Mouse (Mus musculus) myocyte (in vitro differentiated cells): Measurements from ENCODE around the gene Clp1. TPM values are rescaled to one million over a fixed set of nuclear protein-coding genes. Genes with fewer than 3 reads are reported as not detected.

Source experiments
- H3K27me3 ChIP-seq: one replicate; pipeline ENCODE4 v1.6.1; 2011; ENCODE audit not compliant: control insufficient read depth, insufficient read depth, insufficient read length
- H3K36me3 ChIP-seq: one replicate; pipeline ENCODE4 v1.6.1; 2011; ENCODE audit not compliant: control insufficient read depth, insufficient read depth
- H3K4me2 ChIP-seq: one replicate; pipeline ENCODE4 v1.6.1; 2011; ENCODE audit warnings: low read depth, control low read depth
- H3K4me3 ChIP-seq: one replicate; pipeline ENCODE4 v1.5.1; 2011; ENCODE audit warnings: mild to moderate bottlenecking, control low read depth, moderate library complexity
- H3K79me2 ChIP-seq: one replicate; pipeline ENCODE4 v1.6.1; 2011; ENCODE audit not compliant: control insufficient read depth, insufficient read depth
- H3ac ChIP-seq: one replicate; pipeline ENCODE4 v1.6.1; 2011; ENCODE audit not compliant: control insufficient read depth, insufficient read length
- CEBPB ChIP-seq: IDR thresholded peaks from 2 replicates; pipeline ENCODE4 v1.6.1; 2011; ENCODE audit warnings: mild to moderate bottlenecking, moderate library complexity; ENCODE audit not compliant: poor library complexity, insufficient read depth, severe bottlenecking
- E2F4 ChIP-seq: IDR thresholded peaks from one replicate; pipeline ENCODE4 v1.6.1; 2011; ENCODE audit warnings: mild to moderate bottlenecking, control low read depth, moderate library complexity; ENCODE audit not compliant: insufficient read depth
- MAX ChIP-seq: IDR thresholded peaks from one replicate; pipeline ENCODE4 v1.6.1; 2011; ENCODE audit warnings: low read depth, mild to moderate bottlenecking, control low read depth
- MYOD1 ChIP-seq, 3 experiments: IDR thresholded peaks; one replicate each; pipeline ENCODE4 v1.6.1; 2011; ENCODE audit warnings: control low read depth in 2 of 3, low read depth in 2 of 3, mild to moderate bottlenecking in 2 of 3, moderate library complexity in 1 of 3; ENCODE audit not compliant: insufficient read length in 2 of 3, control insufficient read depth in 1 of 3
- MYOG ChIP-seq, 3 experiments: IDR thresholded peaks; one replicate each; pipeline ENCODE4 v1.6.1; 2011; ENCODE audit warnings: control low read depth in 2 of 3, low read depth in 2 of 3, mild to moderate bottlenecking in 2 of 3; ENCODE audit not compliant: insufficient read length in 2 of 3, control insufficient read depth in 1 of 3, insufficient read depth in 1 of 3
- POLR2A ChIP-seq: IDR thresholded peaks from one replicate; pipeline ENCODE4 v1.6.1; 2011; ENCODE audit warnings: low read depth, mild to moderate bottlenecking, control low read depth, moderate library complexity; ENCODE audit not compliant: insufficient read length
- POLR2AphosphoS2 ChIP-seq: IDR thresholded peaks from one replicate; pipeline ENCODE4 v1.6.1; 2011; ENCODE audit warnings: low read depth, control low read depth; ENCODE audit not compliant: insufficient read length
- REST ChIP-seq: IDR thresholded peaks from one replicate; pipeline ENCODE4 v1.6.1; 2011; ENCODE audit warnings: mild to moderate bottlenecking, control low read depth, moderate library complexity; ENCODE audit not compliant: insufficient read depth, insufficient read length
- SRF ChIP-seq: IDR thresholded peaks from one replicate; pipeline ENCODE4 v1.6.1; 2011; ENCODE audit warnings: low read depth; ENCODE audit not compliant: control insufficient read depth, insufficient read length
- TCF12 ChIP-seq: IDR thresholded peaks from one replicate; pipeline ENCODE4 v1.6.1; 2011; ENCODE audit warnings: mild to moderate bottlenecking, control low read depth; ENCODE audit not compliant: poor library complexity, insufficient read depth, severe bottlenecking
- TCF3 ChIP-seq: IDR thresholded peaks from one replicate; pipeline ENCODE4 v1.6.1; 2011; ENCODE audit warnings: low read depth, control low read depth; ENCODE audit not compliant: insufficient read length
- USF1 ChIP-seq: IDR thresholded peaks from one replicate; pipeline ENCODE4 v1.6.1; 2011; ENCODE audit warnings: low read depth, mild to moderate bottlenecking, control low read depth, moderate library complexity
- polyA plus RNA-seq: library from polyadenylated mRNA; unstranded; fragments of >200 nt; fragmentation: generic; extraction: Trizol; gene quantifications from one replicate; pipeline ENCODE4 v1.2.1, GENCODE M21; 2012; ENCODE audit warnings: missing spikeins

Clp1 gene
- polyA plus RNA-seq, 1 experiment: 7.1 TPM

DNA sequence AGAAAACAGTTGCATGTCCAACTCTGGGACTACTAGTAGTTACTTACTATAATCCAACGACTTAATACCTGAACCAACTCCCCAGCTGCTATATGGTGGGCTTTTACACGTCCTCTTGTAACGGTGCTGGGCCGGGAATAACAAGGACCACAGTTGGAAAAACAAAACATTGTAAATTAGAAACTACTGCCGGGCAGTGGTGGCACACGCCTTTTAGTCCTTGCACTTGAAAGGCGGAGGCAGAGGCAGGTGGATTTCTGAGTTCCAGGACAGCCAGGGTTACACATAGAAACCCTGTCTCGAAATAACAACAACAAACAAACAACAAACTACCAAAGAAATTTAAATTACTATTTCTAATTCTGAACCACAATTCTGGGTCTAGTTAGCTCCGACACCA, 434 bp downstream of the Clp1 start:
- TF ChIP-seq REST (no peak), MAX (no peak), POLR2A (no peak), E2F4 (no peak), MYOD1 (IDR thresholded peaks at IDR 0.05; ENCODE audit: control insufficient read depth in 1 of 3, insufficient read length in 2 of 3, low read depth in 2 of 3) (no peak), USF1 (no peak), SRF (no peak), POLR2AphosphoS2 (no peak)
- Histone ChIP-seq H3K4me3 (peak overlapping the region; percentile 62), H3K36me3 (peaks cover 16% of the 10 kb centered on the region), H3K27me3 (no peaks in the 10 kb centered on the region), H3ac (peak overlapping the region; percentile 12), H3K4me2 (peak overlapping the region; percentile 99), H3K79me2 (peaks cover 31% of the 10 kb centered on the region)

DNA sequence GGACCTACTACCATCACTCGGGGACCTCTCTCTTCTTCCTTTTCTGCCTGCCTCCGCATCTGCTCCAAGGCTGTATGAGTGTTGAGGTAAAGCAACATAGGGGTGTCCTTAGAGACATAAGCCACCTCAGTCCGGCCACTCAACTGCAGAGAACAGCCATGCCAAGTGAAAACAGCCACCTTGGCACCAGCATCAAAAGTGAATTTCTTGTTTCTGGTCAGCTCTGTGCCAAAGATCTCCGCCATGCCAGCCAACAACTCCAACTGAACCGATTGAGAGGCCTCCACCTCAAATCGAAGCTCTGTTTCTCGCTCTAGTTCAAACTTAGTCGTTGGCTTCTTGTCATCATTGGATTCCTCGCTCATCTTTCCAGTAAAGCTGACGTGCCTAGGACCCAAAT, 1.4 kb downstream of the Clp1 start:
- TF ChIP-seq MYOD1 (IDR thresholded peaks at IDR 0.05; ENCODE audit: control insufficient read depth in 1 of 3, insufficient read length in 2 of 3, low read depth in 2 of 3): no peak
- no peak for TF ChIP-seq TCF3
- no peak for TF ChIP-seq REST
- no peak for TF ChIP-seq TCF12
- Histone ChIP-seq H3K79me2 (peaks cover 31% of the 10 kb centered on the region), H3K27me3 (no peaks in the 10 kb centered on the region), H3K4me2 (peak overlapping the region; percentile 99), H3K36me3 (peaks cover 21% of the 10 kb centered on the region), H3K4me3 (peak overlapping the region; percentile 62), H3ac (no peak overlapping the region)

DNA sequence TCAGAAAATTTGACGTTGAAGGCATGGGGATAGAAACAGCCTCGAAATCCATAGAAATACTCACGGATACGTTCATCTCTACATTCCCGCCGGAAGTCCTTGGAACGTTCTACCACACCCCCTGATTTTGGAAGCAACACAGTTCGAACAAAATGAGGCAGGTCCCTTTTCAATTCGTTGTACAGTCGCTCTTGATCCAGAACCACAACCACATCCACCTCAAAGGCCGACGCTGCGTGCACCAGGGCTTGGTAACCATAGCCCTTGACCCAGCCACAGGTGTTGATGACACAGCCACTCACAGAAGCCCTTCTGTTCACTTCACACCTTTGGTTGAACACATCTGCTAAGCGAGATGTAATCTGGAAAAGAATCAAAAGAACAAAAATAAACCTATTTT, 3.3 kb downstream of the Clp1 start:
- no peaks in the 10 kb centered on the region for H3K27me3 ChIP-seq
- H3K4me3 ChIP-seq: no peak overlapping the region
- H3K4me2 ChIP-seq: no peak overlapping the region
- TF ChIP-seq POLR2AphosphoS2: no peak
- TF ChIP-seq E2F4: no peak
- TF ChIP-seq TCF12: no peak
- no peak for TF ChIP-seq SRF
- TF ChIP-seq MYOG (IDR thresholded peaks at IDR 0.05; ENCODE audit: control insufficient read depth in 1 of 3, insufficient read depth in 1 of 3, insufficient read length in 2 of 3, low read depth in 2 of 3): no peak
- TF ChIP-seq MAX: no peak
- no peak for TF ChIP-seq TCF3
- TF ChIP-seq USF1: no peak
- TF ChIP-seq CEBPB: no peak
- no peak for TF ChIP-seq POLR2A
- no peak for TF ChIP-seq MYOD1 (IDR thresholded peaks at IDR 0.05; ENCODE audit: control insufficient read depth in 1 of 3, insufficient read length in 2 of 3, low read depth in 2 of 3)
- TF ChIP-seq REST: no peak
- peaks cover 21% of the 10 kb centered on the region for H3K36me3 ChIP-seq
- H3K79me2 ChIP-seq: peaks cover 31% of the 10 kb centered on the region
- no peak overlapping the region for H3ac ChIP-seq

DNA sequence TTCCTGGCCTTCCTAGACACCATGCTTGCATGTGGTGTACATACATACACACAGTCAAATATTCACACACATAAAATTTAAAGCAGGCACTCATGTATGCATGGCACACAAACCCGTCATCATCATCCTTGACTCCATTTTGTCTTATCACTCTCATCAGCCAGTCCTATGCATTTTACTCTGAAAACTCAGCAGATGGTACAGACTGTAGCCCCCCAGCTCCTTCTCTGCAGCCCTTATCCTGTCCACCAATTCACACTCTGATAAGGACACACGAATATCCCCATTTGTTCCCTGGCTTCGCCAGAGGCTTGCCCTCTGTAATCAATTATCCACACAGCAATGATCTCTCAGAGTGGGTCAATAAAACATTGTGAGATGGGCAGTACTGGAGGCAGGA, 6.0 kb downstream of the Clp1 start:
- Histone ChIP-seq H3K79me2 (peaks cover 22% of the 10 kb centered on the region), H3K4me3 (no peak overlapping the region), H3K4me2 (no peak overlapping the region), H3K36me3 (peaks cover 21% of the 10 kb centered on the region), H3ac (no peak overlapping the region), H3K27me3 (no peaks in the 10 kb centered on the region)
- no peak for TF ChIP-seq E2F4
- no peak for TF ChIP-seq MAX
- no peak for TF ChIP-seq TCF12
- TF ChIP-seq USF1: no peak
- TF ChIP-seq MYOG (IDR thresholded peaks at IDR 0.05; ENCODE audit: control insufficient read depth in 1 of 3, insufficient read depth in 1 of 3, insufficient read length in 2 of 3, low read depth in 2 of 3): no peak
- TF ChIP-seq CEBPB: no peak
- TF ChIP-seq REST: no peak
- no peak for TF ChIP-seq POLR2A
- no peak for TF ChIP-seq SRF
- TF ChIP-seq POLR2AphosphoS2: no peak
- no peak for TF ChIP-seq MYOD1 (IDR thresholded peaks at IDR 0.05; ENCODE audit: control insufficient read depth in 1 of 3, insufficient read length in 2 of 3, low read depth in 2 of 3)
- TF ChIP-seq TCF3: no peak

DNA sequence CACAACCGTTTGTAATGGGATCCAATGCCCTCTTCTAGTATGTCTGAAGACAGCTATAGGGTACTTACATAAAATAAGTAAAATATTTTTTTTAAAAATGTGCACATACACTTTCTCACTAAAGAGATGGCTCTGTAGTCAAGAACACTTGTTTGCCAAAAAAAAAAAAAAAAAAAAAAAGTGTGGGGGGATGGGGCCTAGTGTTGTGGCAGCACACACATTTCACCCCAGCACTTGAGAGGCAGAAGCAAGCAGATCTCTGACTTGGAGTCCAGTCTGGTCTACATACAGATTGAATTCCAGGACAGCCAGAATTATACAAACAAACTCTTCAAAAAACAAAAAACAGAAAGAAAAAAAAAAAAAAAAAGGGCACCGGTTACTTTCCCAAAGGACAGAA, 6.4 kb downstream of the Clp1 start:
- peaks cover 18% of the 10 kb centered on the region for H3K79me2 ChIP-seq
- H3K36me3 ChIP-seq: peaks cover 21% of the 10 kb centered on the region
- H3K4me2 ChIP-seq: no peak overlapping the region
- no peak overlapping the region for H3ac ChIP-seq
- no peak overlapping the region for H3K4me3 ChIP-seq
- H3K27me3 ChIP-seq: no peaks in the 10 kb centered on the region
- TF ChIP-seq TCF3 (no peak), USF1 (no peak), MYOD1 (IDR thresholded peaks at IDR 0.05; ENCODE audit: control insufficient read depth in 1 of 3, insufficient read length in 2 of 3, low read depth in 2 of 3) (no peak), MYOG (IDR thresholded peaks at IDR 0.05; ENCODE audit: control insufficient read depth in 1 of 3, insufficient read depth in 1 of 3, insufficient read length in 2 of 3, low read depth in 2 of 3) (no peak), TCF12 (no peak), POLR2A (no peak), CEBPB (no peak), SRF (no peak), MAX (no peak), POLR2AphosphoS2 (no peak)
